Mouse (Mus musculus) hindbrain, embryonic 15.5 days (tissue): ENCODE data around the gene Gpt2. TPM values are rescaled to one million over a fixed set of nuclear protein-coding genes. Genes with fewer than 3 reads are reported as not detected.
A peak's percentile ranks its signal among the peaks of the same experiment; 100 is the strongest.

Experiments used
- ATAC-seq: fragments of 200-750 bp; cut with Nextera tagmentation; 2 replicates; pipeline ENCODE4 v1.8.0; 2017; ENCODE audit warnings: low read depth, moderate number of reproducible peaks, moderate TSS enrichment; ENCODE audit not compliant: low FRiP score
- H3K27ac ChIP-seq: fragments of 300-500 bp; sonication (generic); replicated peaks from 2 replicates; pipeline ENCODE4 v1.5.1; 2015; ENCODE audit warnings: mild to moderate bottlenecking, inconsistent platforms
- H3K27me3 ChIP-seq: fragments of 300-500 bp; sonication (generic); 2 replicates; pipeline ENCODE4 v1.6.1; 2015; ENCODE audit warnings: control low read depth, inconsistent platforms
- H3K36me3 ChIP-seq: fragments of 300-500 bp; sonication (generic); 2 replicates; pipeline ENCODE4 v1.6.1; 2015; ENCODE audit warnings: control low read depth, inconsistent platforms
- H3K4me1 ChIP-seq: fragments of 300-500 bp; sonication (generic); replicated peaks from 2 replicates; pipeline ENCODE4 v1.6.1; 2015; ENCODE audit warnings: control low read depth, inconsistent platforms
- H3K4me2 ChIP-seq: fragments of 300-500 bp; sonication (generic); 2 replicates; pipeline ENCODE4 v1.6.1; 2015; ENCODE audit warnings: moderate library complexity, mild to moderate bottlenecking, inconsistent platforms
- H3K4me3 ChIP-seq: fragments of 300-500 bp; sonication (generic); 2 replicates; pipeline ENCODE4 v1.5.1; 2015; ENCODE audit warnings: mild to moderate bottlenecking, inconsistent platforms
- H3K9ac ChIP-seq: fragments of 300-500 bp; sonication (generic); 2 replicates; pipeline ENCODE4 v1.6.1; 2015; ENCODE audit warnings: inconsistent platforms
- H3K9me3 ChIP-seq: fragments of 300-500 bp; sonication (generic); 2 replicates; pipeline ENCODE4 v1.6.1; 2016; ENCODE audit warnings: control low read depth, inconsistent platforms
- WGBS: fragments of 180-500 bp; shearing (Covaris S2); methylation state at CpG from one replicate; pipeline ENCODE4 v1.1.7; 2015; 5-methylcytosine and 5-hydroxymethylcytosine counted together
- polyA plus RNA-seq: library from polyadenylated mRNA; unstranded; fragments of >200 nt; fragmentation: Nextera tagmentation; extraction: Ambion mirVana; gene quantifications from 2 replicates; pipeline ENCODE4 v1.2.1, GENCODE M21; 2015

Gene Gpt2
- 57.2 and 60.1 TPM in 2 replicates for polyA plus RNA-seq

GRCm38 (mm10) chr8:85492125-85492875 is at the start of gene Gpt2:
Gene Gpt2 (plus strand): TSS chr8:85492576.
- 0% methylated on average over 39 of the region's 41 CpGs for WGBS

DNA sequence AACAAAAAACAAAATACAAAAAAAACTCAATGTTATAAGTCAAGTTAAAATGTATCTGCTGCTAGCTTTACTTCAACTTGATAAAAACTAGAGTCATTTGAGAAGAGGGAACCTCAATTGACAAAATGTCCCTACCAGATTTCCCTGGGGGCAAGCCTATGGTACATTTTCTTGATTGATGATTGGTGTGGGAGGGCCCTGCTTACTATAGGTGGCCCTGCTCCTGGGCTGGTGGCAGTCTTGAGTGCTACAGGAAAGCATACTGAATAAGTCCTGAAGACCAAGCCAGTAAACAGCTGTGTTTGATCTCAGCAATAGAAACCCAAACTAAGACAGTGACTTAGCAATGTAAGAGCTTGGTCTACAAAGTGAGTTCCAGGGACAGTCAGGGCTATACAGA is 48.3 kb upstream of the Gpt2 start:
- no peak overlapping the region for H3K9ac ChIP-seq
- H3K4me2 ChIP-seq, result no peak overlapping the region
- H3K27me3 ChIP-seq, result no peaks in the 10 kb centered on the region
- no peak overlapping the region for H3K27ac ChIP-seq
- H3K36me3 ChIP-seq, result no peaks in the 10 kb centered on the region
- H3K9me3 ChIP-seq, result no peaks in the 10 kb centered on the region
- no peaks in the 10 kb centered on the region for H3K4me1 ChIP-seq
- ATAC-seq, result no peak
- no peak overlapping the region for H3K4me3 ChIP-seq

More at GRCm38 (mm10) chr8:85492125-85492875, at the start of gene Gpt2:
- Histone ChIP-seq H3K27ac (peak within 1 kb of the TSS; percentile 88), H3K4me2 (peak within 1 kb of the TSS; percentile 79), H3K27me3 (no peaks in the 10 kb centered on the region), H3K9ac (peak within 1 kb of the TSS; percentile 93), H3K4me3 (peak within 1 kb of the TSS; percentile 96), H3K9me3 (no peaks in the 10 kb centered on the region), H3K36me3 (no peaks in the 10 kb centered on the region; the same call in none of the 2 replicates), H3K4me1 (peaks cover 22% of the 10 kb centered on the region)
- peak; percentile 99 for ATAC-seq

GRCm38 (mm10) chr8:85445936-85446685 is 46.3 kb upstream of the Gpt2 start:
- no peak for ATAC-seq
- Histone ChIP-seq H3K27me3 (no peaks in the 10 kb centered on the region), H3K4me3 (no peak overlapping the region), H3K36me3 (no peaks in the 10 kb centered on the region), H3K4me1 (no peaks in the 10 kb centered on the region), H3K4me2 (no peak overlapping the region), H3K9ac (no peak overlapping the region), H3K9me3 (no peaks in the 10 kb centered on the region), H3K27ac (no peak overlapping the region)
- 88% methylated on average over 15 of the region's 15 CpGs for WGBS

- Histone ChIP-seq H3K36me3 (no peaks in the 10 kb centered on the region), H3K27ac (no peak overlapping the region)
Observed at GRCm38 (mm10) chr8:85450335-85450734, 42.0 kb upstream of the Gpt2 start.

GRCm38 (mm10) chr8:85452328-85452727 is 40.0 kb upstream of the Gpt2 start:
- peaks cover 3% of the 10 kb centered on the region; the same call in 1 of the 2 replicates for H3K4me1 ChIP-seq
- H3K27me3 ChIP-seq, result no peaks in the 10 kb centered on the region
- no peak overlapping the region for H3K27ac ChIP-seq
- no peak overlapping the region for H3K9ac ChIP-seq
- WGBS, result 21% methylated on average over 14 of the region's 14 CpGs
- ATAC-seq, result no peak
- H3K4me2 ChIP-seq, result peak overlapping the region; percentile 36
- H3K4me3 ChIP-seq, result no peak overlapping the region
- no peaks in the 10 kb centered on the region for H3K36me3 ChIP-seq
- no peaks in the 10 kb centered on the region for H3K9me3 ChIP-seq

More at GRCm38 (mm10) chr8:85450335-85450734, 42.0 kb upstream of the Gpt2 start:
- H3K9ac ChIP-seq, result no peak overlapping the region
- H3K27me3 ChIP-seq, result no peaks in the 10 kb centered on the region
- 0 out of 2 replicates have a peak, but pooled peaks cover 3% of the 10 kb centered on the region for H3K4me1 ChIP-seq
- 84% methylated on average over 3 of the region's 3 CpGs for WGBS
- no peaks in the 10 kb centered on the region for H3K9me3 ChIP-seq
- H3K4me3 ChIP-seq, result no peak overlapping the region
- no peak overlapping the region for H3K4me2 ChIP-seq
- ATAC-seq, result no peak

- H3K27me3 ChIP-seq, result no peaks in the 10 kb centered on the region
- H3K27ac ChIP-seq, result no peak overlapping the region
- 49% methylated on average over 2 of the region's 2 CpGs for WGBS
- H3K4me1 ChIP-seq, result peaks cover 3% of the 10 kb centered on the region; the same call in 1 of the 2 replicates
- no peaks in the 10 kb centered on the region for H3K36me3 ChIP-seq
- H3K9ac ChIP-seq, result no peak overlapping the region
- H3K4me2 ChIP-seq, result no peak overlapping the region
- no peak overlapping the region for H3K4me3 ChIP-seq
- ATAC-seq, result no peak
- H3K9me3 ChIP-seq, result no peaks in the 10 kb centered on the region
Observed at GRCm38 (mm10) chr8:85453256-85453655, 39.1 kb upstream of the Gpt2 start.

- 70% methylated on average over 8 of the region's 8 CpGs for WGBS
- no peak overlapping the region for H3K9ac ChIP-seq
- H3K36me3 ChIP-seq, result no peaks in the 10 kb centered on the region
- no peak overlapping the region for H3K4me2 ChIP-seq
- H3K9me3 ChIP-seq, result no peaks in the 10 kb centered on the region
- H3K4me3 ChIP-seq, result no peak overlapping the region
- ATAC-seq, result no peak
- H3K27ac ChIP-seq, result no peak overlapping the region
- H3K27me3 ChIP-seq, result no peaks in the 10 kb centered on the region
- peaks cover 3% of the 10 kb centered on the region; the same call in 1 of the 2 replicates for H3K4me1 ChIP-seq
Observed at GRCm38 (mm10) chr8:85454750-85455149, 37.6 kb upstream of the Gpt2 start.

DNA sequence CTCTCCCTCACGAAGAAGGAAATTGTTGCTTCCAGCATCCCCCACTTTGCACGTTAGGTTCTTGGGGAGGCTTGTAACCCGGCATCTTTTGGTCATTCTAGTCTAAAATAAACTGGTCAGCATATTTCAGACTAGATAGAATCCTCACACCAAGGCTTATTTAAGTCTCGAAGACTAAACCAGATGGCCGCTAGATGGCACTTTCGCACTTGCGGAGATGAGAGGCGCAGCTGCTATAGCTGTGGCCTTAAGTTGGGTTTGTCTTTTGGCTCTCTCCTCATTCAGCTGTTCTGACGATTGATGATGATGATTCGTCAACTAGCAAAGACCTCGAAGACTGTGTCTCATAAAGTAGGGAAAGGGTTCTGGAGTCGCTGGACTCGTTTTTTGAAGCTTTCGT is 35.8 kb upstream of the Gpt2 start:
- Histone ChIP-seq H3K27me3 (no peaks in the 10 kb centered on the region), H3K9ac (no peak overlapping the region), H3K4me2 (no peak overlapping the region), H3K4me1 (peaks cover 3% of the 10 kb centered on the region; the same call in 1 of the 2 replicates), H3K36me3 (no peaks in the 10 kb centered on the region), H3K4me3 (no peak overlapping the region), H3K9me3 (no peaks in the 10 kb centered on the region), H3K27ac (no peak overlapping the region)
- ATAC-seq, result peak; percentile 79; the same call in 1 of the 2 replicates
- WGBS, result 11% methylated on average over 14 of the region's 14 CpGs

GRCm38 (mm10) chr8:85459582-85459981 is 32.8 kb upstream of the Gpt2 start:
- WGBS, result 79% methylated on average over 3 of the region's 3 CpGs
- Histone ChIP-seq H3K4me1 (no peaks in the 10 kb centered on the region; the same call in 1 of the 2 replicates), H3K27me3 (no peaks in the 10 kb centered on the region), H3K9ac (no peak overlapping the region), H3K4me2 (no peak overlapping the region), H3K36me3 (no peaks in the 10 kb centered on the region), H3K9me3 (no peaks in the 10 kb centered on the region), H3K4me3 (no peak overlapping the region), H3K27ac (no peak overlapping the region)
- no peak for ATAC-seq

DNA sequence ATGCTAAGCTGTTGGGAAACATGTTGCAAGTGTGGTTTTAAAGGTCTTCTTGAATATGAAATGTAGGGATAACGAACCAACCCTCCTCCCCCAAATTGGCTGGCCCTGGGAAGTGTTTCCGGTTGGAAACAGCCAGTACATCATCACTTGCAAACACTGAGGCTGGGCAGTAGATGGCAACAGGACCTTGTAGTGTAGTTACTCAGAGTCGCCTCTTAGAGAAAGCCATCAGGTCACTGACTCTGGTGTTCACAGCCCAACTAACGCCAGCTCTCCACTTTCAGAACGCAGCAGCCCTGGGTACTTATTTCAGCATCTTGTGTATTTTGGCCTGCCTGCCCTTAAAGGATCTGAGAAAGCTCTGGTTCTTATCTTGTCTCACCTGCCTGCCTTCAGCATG is 31.6 kb upstream of the Gpt2 start:
- Histone ChIP-seq H3K9ac (no peak overlapping the region), H3K4me3 (no peak overlapping the region), H3K36me3 (no peaks in the 10 kb centered on the region), H3K27ac (no peak overlapping the region), H3K27me3 (no peaks in the 10 kb centered on the region), H3K4me1 (no peaks in the 10 kb centered on the region; the same call in 1 of the 2 replicates), H3K4me2 (no peak overlapping the region), H3K9me3 (no peaks in the 10 kb centered on the region)
- ATAC-seq, result no peak
- 52% methylated on average over 5 of the region's 5 CpGs for WGBS

- 85% methylated on average over 3 of the region's 3 CpGs for WGBS
Observed at GRCm38 (mm10) chr8:85461377-85461776, 31.0 kb upstream of the Gpt2 start.

DNA sequence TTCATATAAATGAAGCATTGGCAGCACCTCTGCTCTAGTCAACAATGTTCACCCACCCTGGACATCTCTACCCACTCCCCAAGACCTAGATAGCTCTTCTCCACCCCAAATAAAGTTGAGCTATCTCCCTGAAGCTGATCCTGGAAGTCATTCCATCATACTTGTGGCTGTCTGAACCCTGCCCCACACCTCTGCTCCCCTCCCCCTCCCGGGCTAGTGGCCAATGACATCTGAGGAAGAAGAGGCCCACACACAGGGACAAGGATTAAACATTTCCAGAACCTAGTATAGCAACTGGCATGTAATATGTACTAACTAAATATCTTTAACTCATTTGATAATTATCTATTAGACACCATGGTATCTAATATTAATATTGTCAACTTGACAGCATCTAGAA is 29.9 kb upstream of the Gpt2 start:
- ATAC-seq, result no peak
- Histone ChIP-seq H3K9ac (no peak overlapping the region), H3K4me2 (no peak overlapping the region), H3K27me3 (no peaks in the 10 kb centered on the region), H3K36me3 (no peaks in the 10 kb centered on the region), H3K9me3 (no peaks in the 10 kb centered on the region), H3K27ac (no peak overlapping the region), H3K4me3 (no peak overlapping the region), H3K4me1 (no peaks in the 10 kb centered on the region)
- 88% methylated on average over 1 of the region's 1 CpGs for WGBS

More at GRCm38 (mm10) chr8:85461377-85461776, 31.0 kb upstream of the Gpt2 start:
- H3K27ac ChIP-seq, result no peak overlapping the region
- H3K9me3 ChIP-seq, result no peaks in the 10 kb centered on the region
- H3K4me2 ChIP-seq, result no peak overlapping the region
- no peak overlapping the region for H3K9ac ChIP-seq
- no peaks in the 10 kb centered on the region for H3K36me3 ChIP-seq
- no peak overlapping the region for H3K4me3 ChIP-seq
- no peaks in the 10 kb centered on the region; the same call in 1 of the 2 replicates for H3K4me1 ChIP-seq
- no peak for ATAC-seq
- no peaks in the 10 kb centered on the region for H3K27me3 ChIP-seq
